Mouse (Mus musculus): ENCODE data around the gene Plp2. TPM values are rescaled to one million over a fixed set of nuclear protein-coding genes. Genes with fewer than 3 reads are reported as not detected.

Plp2 gene
- polyA plus RNA-seq, 1 experiment, result 72.2 TPM

DNA sequence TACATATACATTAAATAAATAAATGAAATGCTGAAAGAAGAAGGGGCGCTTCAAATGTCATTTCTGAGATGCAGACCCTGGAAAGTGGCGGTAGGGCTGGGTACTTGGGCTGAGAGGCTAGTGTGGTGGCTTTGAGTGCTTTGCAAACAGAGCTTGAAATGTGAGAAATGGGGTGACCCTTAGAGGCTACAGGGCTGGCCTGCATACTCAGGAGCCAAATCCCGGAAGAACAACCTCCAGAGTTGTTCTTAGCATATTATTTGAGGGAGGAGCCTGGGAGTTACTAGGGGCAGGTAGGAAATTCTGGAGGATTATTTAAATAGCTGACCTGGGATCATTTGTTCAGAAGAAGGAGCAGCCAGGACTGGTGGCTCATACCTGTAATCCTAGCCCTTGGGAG lies 19.3 kb upstream of the Plp2 start:
- no peak for TF ChIP-seq CTCF (conservative IDR thresholded peaks at IDR 0.05; ENCODE audit: insufficient read depth, insufficient read length, low read depth, low read length)
- no peak for TF ChIP-seq POLR2A (IDR thresholded peaks at IDR 0.05; ENCODE audit: low read depth, low read length)
- no peak overlapping the region for H3K27ac ChIP-seq (ENCODE audit: insufficient read depth, low read depth, low read length)
- 71% methylated on average over 3 of the region's 3 CpGs for WGBS
- H3K4me3 ChIP-seq (ENCODE audit: insufficient read depth, low read depth, low read length), result no peak overlapping the region
- no peaks in the 10 kb centered on the region for H3K27me3 ChIP-seq (replicated peaks; ENCODE audit: control insufficient read depth, insufficient read depth, low read length)
- DNase-seq, result no peak
- no peaks in the 10 kb centered on the region for H3K36me3 ChIP-seq (ENCODE audit: control insufficient read depth, insufficient read depth, low read length)
- no peaks in the 10 kb centered on the region for H3K4me1 ChIP-seq (ENCODE audit: control insufficient read depth, insufficient read depth, low read length)

GRCm38 (mm10) chrX:7688321-7688720 lies 17.1 kb upstream of the Plp2 start:
- no peak overlapping the region for H3K27ac ChIP-seq (ENCODE audit: insufficient read depth, low read depth, low read length)
- no peak for TF ChIP-seq POLR2A (IDR thresholded peaks at IDR 0.05; ENCODE audit: low read depth, low read length)
- no peak for TF ChIP-seq CTCF (conservative IDR thresholded peaks at IDR 0.05; ENCODE audit: insufficient read depth, insufficient read length, low read depth, low read length)
- no peak overlapping the region for H3K4me3 ChIP-seq (ENCODE audit: insufficient read depth, low read depth, low read length)
- no peaks in the 10 kb centered on the region for H3K4me1 ChIP-seq (ENCODE audit: control insufficient read depth, insufficient read depth, low read length)
- no peaks in the 10 kb centered on the region for H3K36me3 ChIP-seq (ENCODE audit: control insufficient read depth, insufficient read depth, low read length)
- WGBS, result 100% methylated on average over 2 of the region's 2 CpGs
- H3K27me3 ChIP-seq (replicated peaks; ENCODE audit: control insufficient read depth, insufficient read depth, low read length), result no peaks in the 10 kb centered on the region
- DNase-seq, result no peak

DNA sequence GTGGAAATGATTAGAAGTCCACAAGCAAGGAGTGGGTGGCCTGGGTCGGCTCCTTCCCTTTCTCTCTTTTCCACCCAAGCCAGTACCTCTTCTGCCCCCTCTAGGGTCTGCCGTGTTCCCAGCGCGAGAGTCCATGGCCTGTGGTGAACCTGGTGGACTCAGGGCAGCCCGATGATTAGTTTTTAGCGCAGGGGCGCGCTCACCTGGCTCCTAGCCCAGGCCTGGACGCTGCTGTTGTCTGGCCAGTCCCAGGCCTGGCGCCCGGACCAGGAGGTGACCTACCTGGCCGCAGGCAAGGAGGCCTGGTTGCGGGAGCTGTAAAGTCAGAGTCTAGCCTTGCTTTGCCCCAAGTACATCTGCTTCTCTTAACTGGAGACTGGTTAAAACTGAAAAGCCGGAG lies 9.7 kb upstream of the Plp2 start, which contains the start of gene Magix:
Gene Magix (minus strand): TSS at position 388 of the 400 bp plus-strand sequence.
- peak within 1 kb of the TSS; percentile 74 for H3K27ac ChIP-seq (ENCODE audit: insufficient read depth, low read depth, low read length)
- no peaks in the 10 kb centered on the region for H3K4me1 ChIP-seq (ENCODE audit: control insufficient read depth, insufficient read depth, low read length)
- H3K36me3 ChIP-seq (ENCODE audit: control insufficient read depth, insufficient read depth, low read length), result no peaks in the 10 kb centered on the region
- H3K4me3 ChIP-seq (ENCODE audit: insufficient read depth, low read depth, low read length), result peak within 1 kb of the TSS; percentile 41
- no peaks in the 10 kb centered on the region for H3K27me3 ChIP-seq (replicated peaks; ENCODE audit: control insufficient read depth, insufficient read depth, low read length)
- DNase-seq, result peak; percentile 81
- TF ChIP-seq CTCF (conservative IDR thresholded peaks at IDR 0.05; ENCODE audit: insufficient read depth, insufficient read length, low read depth, low read length), result no peak
- TF ChIP-seq POLR2A (IDR thresholded peaks at IDR 0.05; ENCODE audit: low read depth, low read length), result no peak
- WGBS, result 28% methylated on average over 14 of the region's 14 CpGs

- Histone ChIP-seq H3K27me3 (replicated peaks; ENCODE audit: control insufficient read depth, insufficient read depth, low read length) (no peaks in the 10 kb centered on the region), H3K4me1 (ENCODE audit: control insufficient read depth, insufficient read depth, low read length) (no peaks in the 10 kb centered on the region), H3K27ac (ENCODE audit: insufficient read depth, low read depth, low read length) (peak overlapping the region; percentile 74), H3K36me3 (ENCODE audit: control insufficient read depth, insufficient read depth, low read length) (no peaks in the 10 kb centered on the region), H3K4me3 (ENCODE audit: insufficient read depth, low read depth, low read length) (peak overlapping the region; percentile 41)
- TF ChIP-seq CTCF (conservative IDR thresholded peaks at IDR 0.05; ENCODE audit: insufficient read depth, insufficient read length, low read depth, low read length), result no peak
- no peak for TF ChIP-seq POLR2A (IDR thresholded peaks at IDR 0.05; ENCODE audit: low read depth, low read length)
- no peak for DNase-seq
- 10% methylated on average over 12 of the region's 12 CpGs for WGBS
These were observed 8.8 kb upstream of the Plp2 start for GRCm38 (mm10) chrX:7680057-7680412.

GRCm38 (mm10) chrX:7679405-7680056 lies 8.3 kb upstream of the Plp2 start:
- H3K27me3 ChIP-seq (replicated peaks; ENCODE audit: control insufficient read depth, insufficient read depth, low read length), result no peaks in the 10 kb centered on the region
- H3K36me3 ChIP-seq (ENCODE audit: control insufficient read depth, insufficient read depth, low read length), result no peaks in the 10 kb centered on the region
- H3K4me1 ChIP-seq (ENCODE audit: control insufficient read depth, insufficient read depth, low read length), result no peaks in the 10 kb centered on the region
- H3K27ac ChIP-seq (ENCODE audit: insufficient read depth, low read depth, low read length), result peak overlapping the region; percentile 81; the same call in 1 of the 2 replicates
- WGBS, result 10% methylated on average over 15 of the region's 27 CpGs
- TF ChIP-seq POLR2A (IDR thresholded peaks at IDR 0.05; ENCODE audit: low read depth, low read length) (no peak), CTCF (conservative IDR thresholded peaks at IDR 0.05; ENCODE audit: insufficient read depth, insufficient read length, low read depth, low read length) (peak; percentile 65)
- H3K4me3 ChIP-seq (ENCODE audit: insufficient read depth, low read depth, low read length), result peak overlapping the region; percentile 49
- peak; percentile 96 for DNase-seq

GRCm38 (mm10) chrX:7678986-7679385 lies 7.8 kb upstream of the Plp2 start:
- Histone ChIP-seq H3K36me3 (ENCODE audit: control insufficient read depth, insufficient read depth, low read length) (no peaks in the 10 kb centered on the region), H3K4me1 (ENCODE audit: control insufficient read depth, insufficient read depth, low read length) (no peaks in the 10 kb centered on the region), H3K27me3 (replicated peaks; ENCODE audit: control insufficient read depth, insufficient read depth, low read length) (no peaks in the 10 kb centered on the region), H3K4me3 (ENCODE audit: insufficient read depth, low read depth, low read length) (no peak overlapping the region), H3K27ac (ENCODE audit: insufficient read depth, low read depth, low read length) (no peak overlapping the region)
- TF ChIP-seq CTCF (conservative IDR thresholded peaks at IDR 0.05; ENCODE audit: insufficient read depth, insufficient read length, low read depth, low read length), result no peak
- no peak for TF ChIP-seq POLR2A (IDR thresholded peaks at IDR 0.05; ENCODE audit: low read depth, low read length)
- 32% methylated on average over 3 of the region's 3 CpGs for WGBS
- DNase-seq, result no peak

DNA sequence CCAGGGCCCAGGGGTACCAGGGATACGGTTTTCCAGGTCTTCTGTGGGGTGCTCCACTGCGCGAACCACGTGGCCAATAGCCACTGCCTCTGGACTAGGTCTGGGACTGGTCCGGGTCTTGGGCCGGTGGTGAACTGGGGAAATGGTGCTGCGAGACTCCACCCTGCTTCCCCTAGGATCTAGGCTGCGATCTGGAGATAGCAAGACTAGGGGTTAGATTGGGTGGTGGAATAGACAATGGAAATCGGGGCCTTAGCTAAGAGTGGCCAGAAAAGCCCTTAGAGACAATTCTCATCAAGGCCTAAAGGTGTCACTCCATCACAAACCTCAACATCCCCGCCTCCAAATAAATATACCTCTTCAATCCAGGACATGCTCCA lies 3.8 kb upstream of the Plp2 start:
- Histone ChIP-seq H3K27me3 (replicated peaks; ENCODE audit: control insufficient read depth, insufficient read depth, low read length) (no peaks in the 10 kb centered on the region), H3K4me1 (ENCODE audit: control insufficient read depth, insufficient read depth, low read length) (peaks cover 2% of the 10 kb centered on the region; the same call in 1 of the 2 replicates), H3K36me3 (ENCODE audit: control insufficient read depth, insufficient read depth, low read length) (no peaks in the 10 kb centered on the region), H3K27ac (ENCODE audit: insufficient read depth, low read depth, low read length) (no peak overlapping the region), H3K4me3 (ENCODE audit: insufficient read depth, low read depth, low read length) (no peak overlapping the region)
- DNase-seq, result no peak
- TF ChIP-seq CTCF (conservative IDR thresholded peaks at IDR 0.05; ENCODE audit: insufficient read depth, insufficient read length, low read depth, low read length) (no peak), POLR2A (IDR thresholded peaks at IDR 0.05; ENCODE audit: low read depth, low read length) (no peak)
- 20% methylated on average over 10 of the region's 10 CpGs for WGBS

Measured in kidney, adult 2 months (tissue).